Mouse (Mus musculus) erythroblast, embryonic 14.5 days (primary cell): ENCODE results near the gene Zscan5b.
"Not testable (repeated sequence)": the region's sequence is repeated elsewhere in the genome, so short reads cannot be mapped to it uniquely, and the experiment has no call there.

Experiments used
- GATA1 ChIP-seq: IDR thresholded peaks from 2 replicates; pipeline ENCODE4 v1.6.1; 2012; ENCODE audit warnings: low read length, inconsistent platforms, mixed read lengths
- TAL1 ChIP-seq: IDR thresholded peaks from 3 replicates; pipeline ENCODE4 v1.6.1; 2012; ENCODE audit warnings: low read length, inconsistent platforms, mixed read lengths

- TF ChIP-seq TAL1, GATA1: not testable (repeated sequence)
These were observed 6.4 kb downstream of the Zscan5b start for GRCm38 (mm10) chr7:6228491-6228890.
